Mouse (Mus musculus): ENCODE measurements at regions not wholly inside any gene's neighbourhood (a gene's known extent, or its start where the extent isn't known, plus 50 kb on each side); places are given as distances from the start of the nearest gene placed in this dataset.

- in situ Hi-C loops (cut with MboI, MseI): no loop called here
These were observed 195.7 kb downstream of the Bcor start for GRCm38 (mm10) chrX:11964428-11964827.

DNA sequence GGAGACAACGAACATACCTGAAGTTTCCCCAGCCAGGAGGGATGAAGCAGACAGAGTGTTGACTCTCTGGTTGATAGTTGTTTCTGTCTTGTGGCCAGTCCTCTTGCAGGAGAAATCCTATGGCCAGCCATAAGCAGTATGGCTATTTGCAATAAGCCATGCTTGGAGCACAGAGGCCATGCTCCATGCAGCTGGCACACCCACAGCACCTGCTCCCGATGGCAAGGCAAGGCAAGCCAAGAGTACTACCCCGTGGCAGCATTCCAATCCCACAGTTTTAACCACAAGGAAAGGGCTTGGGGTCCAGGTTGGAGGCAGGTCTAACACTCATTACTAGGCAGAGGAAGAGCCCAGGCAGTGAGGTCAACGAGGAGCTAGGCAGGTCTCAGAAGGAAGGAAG, 181.5 kb downstream of the Bcor start:
- in situ Hi-C loops (cut with MboI, MseI): no loop called here

DNA sequence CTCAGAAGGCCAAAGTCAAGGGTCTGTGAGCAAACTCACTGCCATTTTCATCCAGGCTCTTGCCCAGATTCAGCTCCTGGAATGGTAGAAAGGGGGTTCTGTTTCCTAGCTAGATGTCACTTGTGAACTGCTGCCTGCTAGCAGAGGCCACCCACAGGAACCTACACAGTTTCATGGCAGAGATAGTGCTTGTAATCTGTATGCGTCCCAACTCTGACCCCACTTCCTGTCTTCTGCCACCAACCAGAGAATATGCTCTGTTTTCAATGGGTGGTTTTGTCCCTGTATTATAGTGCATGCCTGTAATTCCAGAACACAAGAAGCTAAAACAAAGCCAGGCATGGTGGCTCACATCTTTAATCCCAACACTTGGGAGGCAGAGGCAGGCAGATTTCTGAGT, 176.9 kb downstream of the Bcor start:
- in situ Hi-C loops (cut with MboI, MseI): no loop called here
